Mouse (Mus musculus): ENCODE results near the gene Apoc2.

DNA sequence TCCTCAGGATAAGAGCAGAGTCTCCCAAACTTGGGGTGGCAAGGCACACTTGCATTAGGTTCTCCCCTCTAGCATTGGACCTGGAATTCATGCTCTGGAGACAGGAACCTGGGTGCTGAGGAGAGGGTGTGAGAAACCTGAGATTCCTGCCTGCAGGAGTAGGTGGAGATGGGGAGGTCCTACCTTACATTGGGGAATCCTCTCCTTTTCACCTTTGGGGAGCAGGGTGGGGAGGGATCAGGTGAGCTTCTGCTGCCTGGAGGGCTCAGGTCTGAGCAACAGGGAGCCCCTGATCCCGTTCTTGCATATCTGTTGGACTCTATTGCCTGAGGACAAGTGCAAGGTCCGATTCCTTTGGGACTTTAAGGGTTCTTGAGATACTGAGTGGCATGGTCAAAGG is 39.1 kb upstream of the Apoc2 start:
- TF ChIP-seq CTCF (IDR thresholded peaks at IDR 0.05; ENCODE audit: extremely low read depth, insufficient read depth, insufficient read length, insufficient replicate concordance) (no peak), POLR2A (IDR thresholded peaks at IDR 0.05; ENCODE audit: low read depth, low read length) (no peak)

Measured in spleen, adult 2 months (tissue).